Mouse (Mus musculus): ENCODE measurements around the gene Shank2. TPM values are rescaled to one million over a fixed set of nuclear protein-coding genes. Genes with fewer than 3 reads are reported as not detected.

Gene Shank2
- total RNA-seq, 1 experiment = 0.94 TPM

GRCm38 (mm10) chr7:144204290-144204689 lies 202.6 kb downstream of the Shank2 start:
- TF ChIP-seq CHD2 (IDR thresholded peaks at IDR 0.05; ENCODE audit: low read depth, low read length) (no peak), ZNF384 (IDR thresholded peaks at IDR 0.05; ENCODE audit: low read depth, low read length) (no peak), ZC3H11A (IDR thresholded peaks at IDR 0.05; ENCODE audit: borderline replicate concordance, low read depth, low read length) (no peak)
- no peaks in the 10 kb centered on the region for H3K9me3 ChIP-seq (ENCODE audit: control insufficient read depth, insufficient read depth, low read depth, low read length)
- DNase-seq (ENCODE audit: low read depth, low spot score) = no peak
- no peak overlapping the region for H3K9ac ChIP-seq (ENCODE audit: insufficient read depth, low read depth, low read length, poor library complexity, severe bottlenecking)
- in situ Hi-C loops (cut with MboI; ENCODE audit: low sequenced_read_pairs in 2 of 2, unreplicated experiment in 2 of 2) = no loop called here
- no peak overlapping the region for H3K27ac ChIP-seq (ENCODE audit: insufficient read depth, low read depth, low read length, poor library complexity, severe bottlenecking)
- H3K4me3 ChIP-seq (ENCODE audit: insufficient read depth in 1 of 2, low read depth in 1 of 2, low read length in 2 of 2, poor library complexity in 1 of 2, severe bottlenecking in 1 of 2) = no peak overlapping the region
- H3K4me1 ChIP-seq (ENCODE audit: control insufficient read depth in 2 of 2, insufficient read depth in 2 of 2, low read length in 2 of 2, poor library complexity in 1 of 2) = peaks cover 2 to 14% of the 10 kb centered on the region in 2 experiments; a peak in 2 of 4 replicates
- H3K36me3 ChIP-seq (ENCODE audit: control insufficient read depth, insufficient read depth, low read length, poor library complexity, severe bottlenecking) = no peaks in the 10 kb centered on the region

GRCm38 (mm10) chr7:144205161-144205560 lies 203.4 kb downstream of the Shank2 start:
- TF ChIP-seq ZNF384 (IDR thresholded peaks at IDR 0.05; ENCODE audit: low read depth, low read length) (no peak), MAFK (IDR thresholded peaks at IDR 0.05; ENCODE audit: insufficient read depth, low read depth, low read length) (no peak), ZC3H11A (IDR thresholded peaks at IDR 0.05; ENCODE audit: borderline replicate concordance, low read depth, low read length) (no peak), HCFC1 (IDR thresholded peaks at IDR 0.05; ENCODE audit: borderline replicate concordance, insufficient read depth, low read length) (no peak), CHD2 (IDR thresholded peaks at IDR 0.05; ENCODE audit: low read depth, low read length) (no peak)
- no peaks in the 10 kb centered on the region for H3K9me3 ChIP-seq (ENCODE audit: control insufficient read depth, insufficient read depth, low read depth, low read length)
- H3K36me3 ChIP-seq (ENCODE audit: control insufficient read depth, insufficient read depth, low read length, poor library complexity, severe bottlenecking) = no peaks in the 10 kb centered on the region
- H3K4me1 ChIP-seq (ENCODE audit: control insufficient read depth in 2 of 2, insufficient read depth in 2 of 2, low read length in 2 of 2, poor library complexity in 1 of 2) = peaks cover 2 to 14% of the 10 kb centered on the region in 2 experiments; a peak in 2 of 4 replicates
- no peak for DNase-seq (ENCODE audit: low read depth, low spot score)
- no peak overlapping the region for H3K4me3 ChIP-seq (ENCODE audit: insufficient read depth in 1 of 2, low read depth in 1 of 2, low read length in 2 of 2, poor library complexity in 1 of 2, severe bottlenecking in 1 of 2)
- in situ Hi-C loops (cut with MboI; ENCODE audit: low sequenced_read_pairs in 2 of 2, unreplicated experiment in 2 of 2) = no loop called here
- H3K27ac ChIP-seq (ENCODE audit: insufficient read depth, low read depth, low read length, poor library complexity, severe bottlenecking) = no peak overlapping the region
- no peak overlapping the region for H3K9ac ChIP-seq (ENCODE audit: insufficient read depth, low read depth, low read length, poor library complexity, severe bottlenecking)

GRCm38 (mm10) chr7:144205837-144206236 lies 204.1 kb downstream of the Shank2 start:
- in situ Hi-C loops (cut with MboI; ENCODE audit: low sequenced_read_pairs in 2 of 2, unreplicated experiment in 2 of 2) = no loop called here
- peaks cover 2 to 14% of the 10 kb centered on the region in 2 experiments; a peak in 2 of 4 replicates for H3K4me1 ChIP-seq (ENCODE audit: control insufficient read depth in 2 of 2, insufficient read depth in 2 of 2, low read length in 2 of 2, poor library complexity in 1 of 2)
- TF ChIP-seq HCFC1 (IDR thresholded peaks at IDR 0.05; ENCODE audit: borderline replicate concordance, insufficient read depth, low read length) (no peak), CHD2 (IDR thresholded peaks at IDR 0.05; ENCODE audit: low read depth, low read length) (no peak), MAFK (IDR thresholded peaks at IDR 0.05; ENCODE audit: insufficient read depth, low read depth, low read length) (no peak)
- H3K36me3 ChIP-seq (ENCODE audit: control insufficient read depth, insufficient read depth, low read length, poor library complexity, severe bottlenecking) = no peaks in the 10 kb centered on the region
- H3K9ac ChIP-seq (ENCODE audit: insufficient read depth, low read depth, low read length, poor library complexity, severe bottlenecking) = no peak overlapping the region
- no peaks in the 10 kb centered on the region for H3K9me3 ChIP-seq (ENCODE audit: control insufficient read depth, insufficient read depth, low read depth, low read length)
- no peak overlapping the region for H3K4me3 ChIP-seq (ENCODE audit: insufficient read depth in 1 of 2, low read depth in 1 of 2, low read length in 2 of 2, poor library complexity in 1 of 2, severe bottlenecking in 1 of 2)
- no peak for DNase-seq (ENCODE audit: low read depth, low spot score)
- H3K27ac ChIP-seq (ENCODE audit: insufficient read depth, low read depth, low read length, poor library complexity, severe bottlenecking) = no peak overlapping the region

GRCm38 (mm10) chr7:144206254-144206653 lies 204.5 kb downstream of the Shank2 start:
- TF ChIP-seq ZC3H11A (IDR thresholded peaks at IDR 0.05; ENCODE audit: borderline replicate concordance, low read depth, low read length) (no peak), ZNF384 (IDR thresholded peaks at IDR 0.05; ENCODE audit: low read depth, low read length) (no peak), HCFC1 (IDR thresholded peaks at IDR 0.05; ENCODE audit: borderline replicate concordance, insufficient read depth, low read length) (no peak), MAFK (IDR thresholded peaks at IDR 0.05; ENCODE audit: insufficient read depth, low read depth, low read length) (no peak), CHD2 (IDR thresholded peaks at IDR 0.05; ENCODE audit: low read depth, low read length) (no peak)
- in situ Hi-C loops (cut with MboI; ENCODE audit: low sequenced_read_pairs in 2 of 2, unreplicated experiment in 2 of 2) = no loop called here
- H3K27ac ChIP-seq (ENCODE audit: insufficient read depth, low read depth, low read length, poor library complexity, severe bottlenecking) = no peak overlapping the region
- H3K9me3 ChIP-seq (ENCODE audit: control insufficient read depth, insufficient read depth, low read depth, low read length) = no peaks in the 10 kb centered on the region
- no peak overlapping the region for H3K4me3 ChIP-seq (ENCODE audit: insufficient read depth in 1 of 2, low read depth in 1 of 2, low read length in 2 of 2, poor library complexity in 1 of 2, severe bottlenecking in 1 of 2)
- no peak for DNase-seq (ENCODE audit: low read depth, low spot score)
- no peak overlapping the region for H3K9ac ChIP-seq (ENCODE audit: insufficient read depth, low read depth, low read length, poor library complexity, severe bottlenecking)
- H3K36me3 ChIP-seq (ENCODE audit: control insufficient read depth, insufficient read depth, low read length, poor library complexity, severe bottlenecking) = no peaks in the 10 kb centered on the region
- H3K4me1 ChIP-seq (ENCODE audit: control insufficient read depth in 2 of 2, insufficient read depth in 2 of 2, low read length in 2 of 2, poor library complexity in 1 of 2) = peaks cover 2 to 14% of the 10 kb centered on the region in 2 experiments; a peak in 2 of 4 replicates

GRCm38 (mm10) chr7:144207100-144207499 lies 205.4 kb downstream of the Shank2 start:
- in situ Hi-C loops (cut with MboI; ENCODE audit: low sequenced_read_pairs in 2 of 2, unreplicated experiment in 2 of 2) = no loop called here
- H3K27ac ChIP-seq (ENCODE audit: insufficient read depth, low read depth, low read length, poor library complexity, severe bottlenecking) = no peak overlapping the region
- H3K9me3 ChIP-seq (ENCODE audit: control insufficient read depth, insufficient read depth, low read depth, low read length) = no peaks in the 10 kb centered on the region
- H3K4me3 ChIP-seq (ENCODE audit: insufficient read depth in 1 of 2, low read depth in 1 of 2, low read length in 2 of 2, poor library complexity in 1 of 2, severe bottlenecking in 1 of 2) = no peak overlapping the region
- no peaks in the 10 kb centered on the region for H3K36me3 ChIP-seq (ENCODE audit: control insufficient read depth, insufficient read depth, low read length, poor library complexity, severe bottlenecking)
- H3K9ac ChIP-seq (ENCODE audit: insufficient read depth, low read depth, low read length, poor library complexity, severe bottlenecking) = no peak overlapping the region
- DNase-seq (ENCODE audit: low read depth, low spot score) = no peak
- H3K4me1 ChIP-seq (ENCODE audit: control insufficient read depth in 2 of 2, insufficient read depth in 2 of 2, low read length in 2 of 2, poor library complexity in 1 of 2) = peaks cover 2 to 14% of the 10 kb centered on the region in 2 experiments; a peak in 2 of 4 replicates
- TF ChIP-seq MAFK (IDR thresholded peaks at IDR 0.05; ENCODE audit: insufficient read depth, low read depth, low read length) = no peak
- TF ChIP-seq HCFC1 (IDR thresholded peaks at IDR 0.05; ENCODE audit: borderline replicate concordance, insufficient read depth, low read length) = no peak
- TF ChIP-seq ZC3H11A (IDR thresholded peaks at IDR 0.05; ENCODE audit: borderline replicate concordance, low read depth, low read length) = no peak
- TF ChIP-seq CHD2 (IDR thresholded peaks at IDR 0.05; ENCODE audit: low read depth, low read length) = no peak
- no peak for TF ChIP-seq ZNF384 (IDR thresholded peaks at IDR 0.05; ENCODE audit: low read depth, low read length)
